In the genomic region with DNA sequence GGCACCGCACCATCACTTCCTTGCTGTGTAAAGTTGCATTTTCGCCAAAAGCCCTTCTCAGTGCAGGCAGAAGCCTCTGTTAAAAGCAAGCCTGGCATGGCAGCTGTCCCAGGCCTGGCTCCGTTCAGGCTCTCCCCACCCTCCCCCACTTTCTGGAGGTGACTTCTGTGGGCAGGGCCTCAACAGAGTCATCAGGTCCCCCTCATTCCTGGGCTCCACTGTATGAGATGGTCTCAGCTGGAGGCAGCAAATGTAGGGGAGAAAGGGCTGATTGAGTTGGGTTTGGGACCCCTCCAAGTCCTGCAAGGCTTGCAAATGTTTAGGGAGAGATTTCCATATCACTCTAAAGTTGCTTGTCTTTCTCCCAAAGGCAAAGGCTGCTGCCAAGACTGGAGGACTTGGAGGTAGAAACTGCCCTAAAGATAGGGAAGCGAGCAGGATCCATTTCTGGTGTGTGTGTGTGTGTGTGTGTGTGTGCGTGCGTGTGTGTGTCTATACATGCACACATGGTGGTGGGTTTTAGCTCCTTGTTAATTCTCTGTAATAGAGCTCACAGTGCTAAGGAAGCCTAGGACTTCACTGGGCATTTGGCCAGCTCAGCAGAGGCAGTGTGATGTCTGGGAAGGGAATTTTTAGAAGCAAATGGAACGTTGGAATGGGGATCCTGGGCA, we compare ENCODE assay signal across 9 mouse cellular contexts. TPM values are rescaled to one million over a fixed set of nuclear protein-coding genes. Genes with fewer than 3 reads are reported as not detected.
DNase-seq lines count a peak whose midpoint lies in the region; ATAC-seq and TF ChIP-seq lines count a peak whose summit lies in the region.
"Had no signal": no experiment of that assay in that cellular context is flagged by ENCODE, and none has a peak within 500 bp of the region (broad histone marks: within the 10 kb centered on the region; RNA-seq: fewer than 3 reads in every experiment).

No protein-coding gene starts in this region.

- peak; percentile 20 for DNase-seq in gastrocnemius, postnatal 10 days
- no peak for DNase-seq in gastrocnemius, postnatal 14 days
- DNase-seq in embryonic facial prominence, embryonic 14.5 days (ENCODE audit: low spot score), result peak; percentile 78
- DNase-seq in heart, postnatal 14 days, result peak; percentile 7 to 12
- no peak for DNase-seq in adrenal gland, adult 2 months
- DNase-seq in kidney, adult 9 months, result no peak
- no peak for DNase-seq in kidney, adult 2 months

- H3K9me3 ChIP-seq in embryonic facial prominence, embryonic 14.5 days (ENCODE audit: control insufficient read depth, low read length), result no peaks in the 10 kb centered on the region
- H3K9me3 ChIP-seq in limb, embryonic 15.5 days, result no peaks in the 10 kb centered on the region

- H3K4me1 ChIP-seq in embryonic facial prominence, embryonic 14.5 days (ENCODE audit: control insufficient read depth, insufficient read depth, low read length), result peaks cover 9% of the 10 kb centered on the region; the same call in 1 of the 2 replicates
- peaks cover 6% of the 10 kb centered on the region for H3K4me1 ChIP-seq in limb, embryonic 15.5 days
- no peaks in the 10 kb centered on the region for H3K4me1 ChIP-seq in kidney, adult 2 months (ENCODE audit: control insufficient read depth, insufficient read depth, low read length)

- no peaks in the 10 kb centered on the region; the same call in 1 of the 2 replicates for H3K27me3 ChIP-seq in embryonic facial prominence, embryonic 14.5 days (replicated peaks; ENCODE audit: control insufficient read depth, insufficient read depth, low read length)
- 0 out of 2 replicates have a peak, but pooled peaks cover 3% of the 10 kb centered on the region for H3K27me3 ChIP-seq in limb, embryonic 15.5 days
- no peaks in the 10 kb centered on the region for H3K27me3 ChIP-seq in kidney, adult 2 months (replicated peaks; ENCODE audit: control insufficient read depth, insufficient read depth, low read length)

- H3K4me2 ChIP-seq in embryonic facial prominence, embryonic 14.5 days (ENCODE audit: low read depth, low read length), result no peak overlapping the region
- no peak overlapping the region for H3K4me2 ChIP-seq in limb, embryonic 15.5 days

- 49% methylated on average over 7 of the region's 7 CpGs for WGBS in embryonic facial prominence, embryonic 14.5 days
- 46% methylated on average over 7 of the region's 7 CpGs for WGBS in limb, embryonic 15.5 days
- WGBS in kidney, adult 2 months, result 65% methylated on average over 7 of the region's 7 CpGs

- TF ChIP-seq CTCF in kidney, adult 2 months (conservative IDR thresholded peaks at IDR 0.05; ENCODE audit: insufficient read depth, insufficient read length, low read depth, low read length), result no peak

- peak; percentile 74 for ATAC-seq in embryonic facial prominence, embryonic 14.5 days (ENCODE audit: low read depth)
- peak; percentile 52; the same call in 1 of the 2 replicates for ATAC-seq in limb, embryonic 15.5 days (ENCODE audit: insufficient number of reproducible peaks, low FRiP score, low TSS enrichment, low read depth)

- no peaks in the 10 kb centered on the region for H3K36me3 ChIP-seq in embryonic facial prominence, embryonic 14.5 days (ENCODE audit: control insufficient read depth, insufficient read depth, low read length)
- no peaks in the 10 kb centered on the region for H3K36me3 ChIP-seq in limb, embryonic 15.5 days
- H3K36me3 ChIP-seq in kidney, adult 2 months (ENCODE audit: control insufficient read depth, insufficient read depth, low read length), result no peaks in the 10 kb centered on the region

- intact Hi-C loops in gastrocnemius, postnatal 14 days (cut with DNase I; ENCODE audit: low total_unique reads), result no loop called here
- intact Hi-C loops in heart, postnatal 14 days (cut with DNase I), result no loop called here

- no peak overlapping the region for H3K9ac ChIP-seq in embryonic facial prominence, embryonic 14.5 days (ENCODE audit: low read depth, low read length)
- no peak overlapping the region for H3K9ac ChIP-seq in limb, embryonic 15.5 days

- H3K4me3 ChIP-seq in embryonic facial prominence, embryonic 14.5 days (ENCODE audit: low read depth, low read length), result no peak overlapping the region
- no peak overlapping the region for H3K4me3 ChIP-seq in limb, embryonic 15.5 days
- H3K4me3 ChIP-seq in kidney, adult 2 months (ENCODE audit: insufficient read depth, low read depth, low read length), result no peak overlapping the region

- peak overlapping the region; percentile 70 for H3K27ac ChIP-seq in embryonic facial prominence, embryonic 14.5 days (replicated peaks; ENCODE audit: low read depth, low read length)
- H3K27ac ChIP-seq in limb, embryonic 15.5 days, result peak overlapping the region; percentile 43
- no peak overlapping the region for H3K27ac ChIP-seq in kidney, adult 2 months (ENCODE audit: insufficient read depth, low read depth, low read length)

- no peak for TF ChIP-seq POLR2A in kidney, adult 2 months (IDR thresholded peaks at IDR 0.05; ENCODE audit: low read depth, low read length)

RNA-seq across cellular contexts. Expression of a gene that starts 40.9 kb away (rescaled TPM):
- total RNA-seq in gastrocnemius, postnatal 10 days (2021), result not detected
- not detected for total RNA-seq in gastrocnemius, postnatal 14 days (2021)
- polyA plus RNA-seq in embryonic facial prominence, embryonic 14.5 days (2014; fragmentation: Nextera tagmentation; extraction: Ambion mirVana), result not detected in 2 replicates
- not detected for total RNA-seq in heart, postnatal 14 days (2021)
- not detected in 2 replicates for polyA plus RNA-seq in limb, embryonic 15.5 days (2015; fragmentation: Nextera tagmentation; extraction: Ambion mirVana)
- total RNA-seq in adrenal gland, adult 2 months (2021), result not detected
- polyA plus RNA-seq in adrenal gland, adult 2 months (2012; rRNA removed), result not detected in 2 replicates
- not detected in 2 replicates for polyA plus RNA-seq in kidney, adult 2 months (2012; rRNA removed)
- total RNA-seq: liver, adult 2 months had no signal
- polyA plus RNA-seq: liver, adult 2 months had no signal

Comparison
In these comparisons a context has a peak if more than half of its experiments do, and no peak if none do; other contexts are left out.
1. DNase-seq: peak in gastrocnemius, postnatal 10 days (single experiment), embryonic facial prominence, embryonic 14.5 days (single experiment) and heart, postnatal 14 days (2 of 2); none in gastrocnemius, postnatal 14 days (single experiment), adrenal gland, adult 2 months (single experiment), kidney, adult 9 months (single experiment) and kidney, adult 2 months (single experiment).